Mouse (Mus musculus): Measurements from ENCODE around the gene Cc2d1a.

GRCm38 (mm10) chr8:84192555-84192954, 44.8 kb upstream of the Cc2d1a start:
- TF ChIP-seq CTCF (IDR thresholded peaks at IDR 0.05; ENCODE audit: borderline replicate concordance, extremely low read depth, insufficient read depth, insufficient read length) (no peak), POLR2A (IDR thresholded peaks at IDR 0.05; ENCODE audit: borderline replicate concordance, extremely low read depth, insufficient read depth, insufficient read length, poor library complexity, severe bottlenecking) (no peak)

Data from brain, embryonic 14.5 days (tissue).